ENCODE assay signal across 8 mouse cellular contexts in genomic region chr9:63779950-63780887, GRCm38 (mm10). TPM values are rescaled to one million over a fixed set of nuclear protein-coding genes. Genes with fewer than 3 reads are reported as not detected.
DNase-seq lines count a peak whose midpoint lies in the region; ATAC-seq lines count a peak whose summit lies in the region.

No protein-coding gene starts in this region.

- no peak overlapping the region for H3K9ac ChIP-seq in forebrain, embryonic 13.5 days
- H3K9ac ChIP-seq in forebrain, embryonic 15.5 days (replicated peaks): no peak overlapping the region
- 0 out of 2 replicates have a peak overlapping the region, but pooled peaks have one; percentile 16 for H3K9ac ChIP-seq in heart, embryonic 15.5 days

- 0 out of 2 replicates have a peak overlapping the region, but pooled peaks have one; percentile 1 for H3K27ac ChIP-seq in forebrain, embryonic 13.5 days
- H3K27ac ChIP-seq in forebrain, embryonic 15.5 days (replicated peaks): no peak overlapping the region
- peak overlapping the region; percentile 85 for H3K27ac ChIP-seq in embryonic facial prominence, embryonic 10.5 days (replicated peaks)
- H3K27ac ChIP-seq in heart, embryonic 15.5 days: peak overlapping the region; percentile 79

- DNase-seq in embryonic facial prominence, embryonic 10.5 days (ENCODE audit: low spot score): peak; percentile 70
- DNase-seq in left cerebral cortex, adult 18-20 months (ENCODE audit: low spot score in 2 of 2): peak; percentile 87 to 94
- DNase-seq in lung, postnatal 14 days: peak; percentile 40
- peak; percentile 44 for DNase-seq in yolk sac, embryonic 10.5 days (ENCODE audit: low spot score)
- DNase-seq in thymus, postnatal 14 days: no peak

- H3K9me3 ChIP-seq in forebrain, embryonic 13.5 days (replicated peaks): no peaks in the 10 kb centered on the region
- no peaks in the 10 kb centered on the region for H3K9me3 ChIP-seq in forebrain, embryonic 15.5 days
- H3K9me3 ChIP-seq in embryonic facial prominence, embryonic 10.5 days: no peaks in the 10 kb centered on the region
- no peaks in the 10 kb centered on the region for H3K9me3 ChIP-seq in heart, embryonic 15.5 days (replicated peaks)

- H3K4me3 ChIP-seq in forebrain, embryonic 13.5 days: no peak overlapping the region
- no peak overlapping the region for H3K4me3 ChIP-seq in forebrain, embryonic 15.5 days
- H3K4me3 ChIP-seq in embryonic facial prominence, embryonic 10.5 days: peak overlapping the region; percentile 21; the same call in 1 of the 2 replicates
- H3K4me3 ChIP-seq in heart, embryonic 15.5 days: no peak overlapping the region

- peaks cover 14% of the 10 kb centered on the region for H3K4me1 ChIP-seq in forebrain, embryonic 13.5 days
- peaks cover 7% of the 10 kb centered on the region for H3K4me1 ChIP-seq in forebrain, embryonic 15.5 days
- peaks cover 50% of the 10 kb centered on the region for H3K4me1 ChIP-seq in embryonic facial prominence, embryonic 10.5 days
- peaks cover 19% of the 10 kb centered on the region for H3K4me1 ChIP-seq in heart, embryonic 15.5 days (replicated peaks)

- no peaks in the 10 kb centered on the region for H3K36me3 ChIP-seq in forebrain, embryonic 13.5 days (ENCODE audit: poor library complexity, severe bottlenecking)
- no peaks in the 10 kb centered on the region for H3K36me3 ChIP-seq in forebrain, embryonic 15.5 days
- H3K36me3 ChIP-seq in embryonic facial prominence, embryonic 10.5 days (replicated peaks): no peaks in the 10 kb centered on the region
- H3K36me3 ChIP-seq in heart, embryonic 15.5 days: no peaks in the 10 kb centered on the region

- no peak for ATAC-seq in forebrain, embryonic 13.5 days
- no peak for ATAC-seq in forebrain, embryonic 15.5 days (replicated peaks)
- peak; percentile 51 for ATAC-seq in heart, embryonic 15.5 days (replicated peaks; ENCODE audit: insufficient number of reproducible peaks, insufficient read depth, low FRiP score, low read depth)

- H3K27me3 ChIP-seq in forebrain, embryonic 13.5 days: no peaks in the 10 kb centered on the region
- H3K27me3 ChIP-seq in forebrain, embryonic 15.5 days: no peaks in the 10 kb centered on the region
- peaks cover 16% of the 10 kb centered on the region for H3K27me3 ChIP-seq in embryonic facial prominence, embryonic 10.5 days (replicated peaks; ENCODE audit: low read depth, poor library complexity, severe bottlenecking)
- H3K27me3 ChIP-seq in heart, embryonic 15.5 days: 0 out of 2 replicates have a peak, but pooled peaks cover 3% of the 10 kb centered on the region

- WGBS in forebrain, embryonic 13.5 days: 60% methylated on average over 17 of the region's 17 CpGs
- WGBS in forebrain, embryonic 15.5 days: 48% methylated on average over 17 of the region's 17 CpGs
- WGBS in embryonic facial prominence, embryonic 10.5 days: 29% methylated on average over 17 of the region's 17 CpGs
- WGBS in heart, embryonic 15.5 days: 19% methylated on average over 17 of the region's 17 CpGs

- H3K4me2 ChIP-seq in forebrain, embryonic 13.5 days: no peak overlapping the region
- no peak overlapping the region for H3K4me2 ChIP-seq in forebrain, embryonic 15.5 days (replicated peaks)
- H3K4me2 ChIP-seq in heart, embryonic 15.5 days: peak overlapping the region; percentile 30

RNA-seq across cellular contexts. Expression of gene Smad3, which starts 22.4 kb away (rescaled TPM):
- 9.9 and 10.7 TPM in 2 replicates for polyA plus RNA-seq in forebrain, embryonic 13.5 days (2015; fragmentation: Nextera tagmentation; extraction: Ambion mirVana)
- polyA plus RNA-seq in forebrain, embryonic 15.5 days (2015; fragmentation: Nextera tagmentation; extraction: Ambion mirVana): 7.0 and 7.6 TPM in 2 replicates
- polyA plus RNA-seq in embryonic facial prominence, embryonic 10.5 days (2016; fragmentation: Nextera tagmentation; extraction: Ambion mirVana): 23.4 and 25.5 TPM in 2 replicates
- polyA plus RNA-seq in heart, embryonic 15.5 days (2015; fragmentation: Nextera tagmentation; extraction: Ambion mirVana): 11.6 and 14.8 TPM in 2 replicates
- 10 to 100 TPM; 58.2 to 70.2 TPM for total RNA-seq in left cerebral cortex, adult 18-20 months (2021)
